Mouse (Mus musculus) brain, embryonic 14.5 days (tissue): Measurements from ENCODE around the gene Zbtb34.

ENCODE experiments used
- CTCF ChIP-seq: fragments of 200-500 bp; IDR thresholded peaks from 2 replicates; pipeline ENCODE4 v1.5.1; 2012; ENCODE audit warnings: inconsistent platforms, mild to moderate bottlenecking, moderate library complexity, borderline replicate concordance; ENCODE audit not compliant: insufficient read depth, insufficient read length; ENCODE audit errors: extremely low read depth
- POLR2A ChIP-seq: fragments of 200-500 bp; IDR thresholded peaks from 2 replicates; pipeline ENCODE4 v1.6.1; 2012; ENCODE audit warnings: mild to moderate bottlenecking, inconsistent platforms, borderline replicate concordance; ENCODE audit not compliant: poor library complexity, insufficient read depth, insufficient read length, severe bottlenecking; ENCODE audit errors: extremely low read depth

DNA sequence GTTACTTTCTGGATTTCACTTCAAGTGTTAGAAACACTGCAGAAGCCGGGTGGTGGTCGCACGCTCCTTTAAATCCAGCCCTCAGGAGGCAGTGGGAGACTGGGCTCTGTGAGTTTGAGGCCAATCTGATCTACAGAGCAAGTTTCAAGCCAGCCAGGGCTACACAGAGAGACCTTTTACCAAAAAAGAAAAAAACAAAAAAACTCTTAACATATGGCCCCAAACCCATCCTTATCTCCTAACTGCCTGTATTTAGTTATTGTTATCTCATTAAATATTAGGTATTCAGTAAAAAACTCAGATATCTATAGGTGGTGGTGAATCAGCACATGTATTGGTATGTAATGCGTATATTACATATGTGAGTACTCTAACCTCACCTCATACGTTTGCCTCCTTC lies 28.5 kb downstream of the Zbtb34 start:
- no peak for TF ChIP-seq POLR2A
- TF ChIP-seq CTCF = no peak
